Mouse (Mus musculus) midbrain, embryonic 16.5 days (tissue): ENCODE measurements around the gene Nectin3. TPM values are rescaled to one million over a fixed set of nuclear protein-coding genes. Genes with fewer than 3 reads are reported as not detected.

Experiments
- ATAC-seq: fragments of 200-750 bp; cut with Nextera tagmentation; 2 replicates; pipeline ENCODE4 v1.8.0; 2017; ENCODE audit warnings: moderate TSS enrichment
- H3K27ac ChIP-seq: fragments of 300-500 bp; sonication (generic); 2 replicates; pipeline ENCODE4 v1.5.1; 2014; ENCODE audit warnings: mild to moderate bottlenecking, low read length, mixed read lengths
- H3K27me3 ChIP-seq: fragments of 300-500 bp; sonication (generic); 2 replicates; pipeline ENCODE4 v1.6.1; 2014; ENCODE audit warnings: low read depth, low read length, mixed read lengths; ENCODE audit not compliant: control insufficient read depth, insufficient read depth
- H3K36me3 ChIP-seq: fragments of 300-500 bp; sonication (generic); 2 replicates; pipeline ENCODE4 v1.6.1; 2014; ENCODE audit warnings: mild to moderate bottlenecking, low read length, moderate library complexity, mixed read lengths; ENCODE audit not compliant: control insufficient read depth, insufficient read depth
- H3K4me1 ChIP-seq: fragments of 300-500 bp; sonication (generic); 2 replicates; pipeline ENCODE4 v1.6.1; 2014; ENCODE audit warnings: mild to moderate bottlenecking, low read length, mixed read lengths; ENCODE audit not compliant: control insufficient read depth, insufficient read depth
- H3K4me2 ChIP-seq: fragments of 300-500 bp; sonication (generic); 2 replicates; pipeline ENCODE4 v1.6.1; 2014; ENCODE audit warnings: mild to moderate bottlenecking, low read length, mixed read lengths
- H3K4me3 ChIP-seq: fragments of 300-500 bp; sonication (generic); 2 replicates; pipeline ENCODE4 v1.5.1; 2014; ENCODE audit warnings: low read depth, mild to moderate bottlenecking, low read length, moderate library complexity, mixed read lengths
- H3K9ac ChIP-seq: fragments of 300-500 bp; sonication (generic); 2 replicates; pipeline ENCODE4 v1.6.1; 2014; ENCODE audit warnings: low read depth, low read length, mixed read lengths
- H3K9me3 ChIP-seq: fragments of 300-500 bp; sonication (generic); replicated peaks from 2 replicates; pipeline ENCODE4 v1.6.1; 2014; ENCODE audit warnings: mild to moderate bottlenecking, low read length, mixed read lengths; ENCODE audit not compliant: control insufficient read depth, poor library complexity, severe bottlenecking
- WGBS: fragments of 180-500 bp; shearing (Covaris S2); extraction: QIAGEN DNeasy Blood & Tissue Kit; methylation state at CpG from one replicate; pipeline ENCODE4 v1.1.7; 2014; 5-methylcytosine and 5-hydroxymethylcytosine counted together
- polyA plus RNA-seq: library from polyadenylated mRNA; unstranded; fragments of >200 nt; fragmentation: Nextera tagmentation; extraction: Ambion mirVana; gene quantifications from 2 replicates; pipeline ENCODE4 v1.2.1, GENCODE M21; 2015

Gene Nectin3
- polyA plus RNA-seq, 1 experiment from 2014 or later, result 17.4 TPM

- Histone ChIP-seq H3K27ac (no peak overlapping the region), H3K27me3 (no peaks in the 10 kb centered on the region), H3K9ac (no peak overlapping the region), H3K36me3 (no peaks in the 10 kb centered on the region), H3K4me1 (0 out of 2 replicates have a peak, but pooled peaks cover 3% of the 10 kb centered on the region), H3K4me3 (no peak overlapping the region), H3K9me3 (no peaks in the 10 kb centered on the region), H3K4me2 (no peak overlapping the region)
- WGBS, result 67% methylated on average over 2 of the region's 2 CpGs
- ATAC-seq, result no peak
Observed at GRCm38 (mm10) chr16:46502311-46502710, 4.0 kb upstream of the Nectin3 start.

- WGBS, result 58% methylated on average over 3 of the region's 3 CpGs
- Histone ChIP-seq H3K27me3 (no peaks in the 10 kb centered on the region), H3K36me3 (no peaks in the 10 kb centered on the region), H3K27ac (no peak overlapping the region), H3K4me2 (no peak overlapping the region), H3K4me3 (no peak overlapping the region), H3K9me3 (no peaks in the 10 kb centered on the region), H3K4me1 (0 out of 2 replicates have a peak, but pooled peaks cover 3% of the 10 kb centered on the region), H3K9ac (no peak overlapping the region)
- no peak for ATAC-seq
Observed at GRCm38 (mm10) chr16:46500759-46501158, 2.4 kb upstream of the Nectin3 start.

GRCm38 (mm10) chr16:46497686-46498420 lies 472 bp downstream of the Nectin3 start:
- ATAC-seq, result no peak
- Histone ChIP-seq H3K4me2 (peak overlapping the region; percentile 93), H3K27ac (peak overlapping the region; percentile 94), H3K9ac (peak overlapping the region; percentile 80), H3K4me3 (peak overlapping the region; percentile 79), H3K27me3 (no peaks in the 10 kb centered on the region), H3K9me3 (no peaks in the 10 kb centered on the region), H3K4me1 (peaks cover 17% of the 10 kb centered on the region), H3K36me3 (no peaks in the 10 kb centered on the region)
- WGBS, result under 1% methylated on average over 32 of the region's 32 CpGs

GRCm38 (mm10) chr16:46496889-46497685 lies 1.2 kb downstream of the Nectin3 start:
- Histone ChIP-seq H3K4me3 (peak overlapping the region; percentile 79), H3K9me3 (no peaks in the 10 kb centered on the region), H3K4me1 (peaks cover 17% of the 10 kb centered on the region), H3K4me2 (peak overlapping the region; percentile 93), H3K27ac (peak overlapping the region; percentile 94), H3K9ac (peak overlapping the region; percentile 80), H3K36me3 (no peaks in the 10 kb centered on the region), H3K27me3 (no peaks in the 10 kb centered on the region)
- peak; percentile 96 for ATAC-seq
- WGBS, result under 1% methylated on average over 38 of the region's 78 CpGs

GRCm38 (mm10) chr16:46496031-46496868 lies 2.1 kb downstream of the Nectin3 start:
- Histone ChIP-seq H3K4me1 (peaks cover 17% of the 10 kb centered on the region), H3K9me3 (no peaks in the 10 kb centered on the region), H3K27me3 (no peaks in the 10 kb centered on the region), H3K36me3 (no peaks in the 10 kb centered on the region), H3K27ac (peak overlapping the region; percentile 94), H3K9ac (peak overlapping the region; percentile 80), H3K4me2 (peak overlapping the region; percentile 93), H3K4me3 (peak overlapping the region; percentile 79)
- ATAC-seq, result peak; percentile 37
- under 1% methylated on average over 72 of the region's 96 CpGs for WGBS

GRCm38 (mm10) chr16:46495201-46495600 lies 3.1 kb downstream of the Nectin3 start:
- H3K36me3 ChIP-seq, result no peaks in the 10 kb centered on the region
- H3K9ac ChIP-seq, result peak overlapping the region; percentile 80
- peak overlapping the region; percentile 18; the same call in 1 of the 2 replicates for H3K27ac ChIP-seq
- no peak for ATAC-seq
- no peaks in the 10 kb centered on the region for H3K27me3 ChIP-seq
- 8% methylated on average over 3 of the region's 3 CpGs for WGBS
- peak overlapping the region; percentile 79 for H3K4me3 ChIP-seq
- peak overlapping the region; percentile 93 for H3K4me2 ChIP-seq
- H3K4me1 ChIP-seq, result peaks cover 17% of the 10 kb centered on the region
- H3K9me3 ChIP-seq, result no peaks in the 10 kb centered on the region

GRCm38 (mm10) chr16:46487436-46488097 lies 10.8 kb downstream of the Nectin3 start:
- Histone ChIP-seq H3K27me3 (no peaks in the 10 kb centered on the region), H3K4me1 (peaks cover 8% of the 10 kb centered on the region), H3K4me2 (no peak overlapping the region), H3K36me3 (no peaks in the 10 kb centered on the region), H3K4me3 (no peak overlapping the region), H3K9ac (no peak overlapping the region), H3K9me3 (no peaks in the 10 kb centered on the region), H3K27ac (no peak overlapping the region)
- ATAC-seq, result peak; percentile 79
- 63% methylated on average over 3 of the region's 3 CpGs for whole genome bisulfite sequencing

GRCm38 (mm10) chr16:46477336-46477735 lies 21.0 kb downstream of the Nectin3 start:
- Histone ChIP-seq H3K4me2 (no peak overlapping the region), H3K4me1 (no peaks in the 10 kb centered on the region), H3K36me3 (no peaks in the 10 kb centered on the region), H3K9me3 (no peaks in the 10 kb centered on the region), H3K4me3 (no peak overlapping the region), H3K27me3 (no peaks in the 10 kb centered on the region), H3K27ac (no peak overlapping the region), H3K9ac (no peak overlapping the region)
- no peak for ATAC-seq
- 80% methylated on average over 3 of the region's 3 CpGs for WGBS
